Mouse (Mus musculus): Measurements from ENCODE around the gene Tmem89.

Gene Tmem89

GRCm38 (mm10) chr9:108914491-108914890, at the start of gene Tmem89:
Gene Tmem89 (plus strand): TSS chr9:108914619.
- in situ Hi-C loops (cut with MboI, MseI) = no loop called here

- in situ Hi-C loops (cut with MboI, MseI) = no loop called here
Measured at GRCm38 (mm10) chr9:108912308-108912707, 2.1 kb upstream of the Tmem89 start.

- in situ Hi-C loops (cut with MboI, MseI) = no loop called here
Measured at GRCm38 (mm10) chr9:108913161-108913560, 1.3 kb upstream of the Tmem89 start.

- in situ Hi-C loops (cut with MboI, MseI) = no loop called here
Measured at GRCm38 (mm10) chr9:108913621-108914020, 798 bp upstream of the Tmem89 start.

GRCm38 (mm10) chr9:108925897-108926296, 11.5 kb downstream of the Tmem89 start:
- in situ Hi-C loops (cut with MboI, MseI) = no loop called here

GRCm38 (mm10) chr9:108928424-108928823, 14.0 kb downstream of the Tmem89 start:
- in situ Hi-C loops (cut with MboI, MseI) = no loop called here

- in situ Hi-C loops (cut with MboI, MseI) = loop anchor here (10.0 kb wide), 1 partner anchor 1021 kb away; no protein-coding TSS in a partner anchor
Measured at GRCm38 (mm10) chr9:108935991-108936390, 21.6 kb downstream of the Tmem89 start.

GRCm38 (mm10) chr9:108936418-108937364, 22.3 kb downstream of the Tmem89 start, which contains the start of gene Uqcrc1:
Gene Uqcrc1 (plus strand): TSS chr9:108936633.
- in situ Hi-C loops (cut with MboI, MseI) = loop anchor here (10.0 kb wide), 1 partner anchor 1022 kb away; no protein-coding TSS in a partner anchor

- in situ Hi-C loops (cut with MboI, MseI) = no loop called here
Measured at GRCm38 (mm10) chr9:108945111-108945510, 30.7 kb downstream of the Tmem89 start.

GRCm38 (mm10) chr9:108945608-108946007, 31.2 kb downstream of the Tmem89 start:
- in situ Hi-C loops (cut with MboI, MseI) = no loop called here

- in situ Hi-C loops (cut with MboI, MseI) = no loop called here
Measured at GRCm38 (mm10) chr9:108949231-108949966, 35.0 kb downstream of the Tmem89 start.

- in situ Hi-C loops (cut with MboI, MseI) = loop anchor here (25.0 kb wide), 2 partner anchors 538 to 1137 kb away; no protein-coding TSS in a partner anchor
Measured at GRCm38 (mm10) chr9:108949967-108950728, 35.7 kb downstream of the Tmem89 start.

- in situ Hi-C loops (cut with MboI, MseI) = loop anchor here (25.0 kb wide), 2 partner anchors 541 to 1134 kb away; no protein-coding TSS in a partner anchor
Measured at GRCm38 (mm10) chr9:108953081-108953636, 38.7 kb downstream of the Tmem89 start, which contains the start of gene Col7a1. Gene Col7a1 (plus strand): TSS chr9:108953586.

- in situ Hi-C loops (cut with MboI, MseI) = loop anchor here (25.0 kb wide), 2 partner anchors 543 to 1132 kb away; no protein-coding TSS in a partner anchor
Measured at GRCm38 (mm10) chr9:108955241-108955640, 40.8 kb downstream of the Tmem89 start.

GRCm38 (mm10) chr9:108955846-108956245, 41.4 kb downstream of the Tmem89 start:
- in situ Hi-C loops (cut with MboI, MseI) = loop anchor here (25.0 kb wide), 2 partner anchors 544 to 1131 kb away; no protein-coding TSS in a partner anchor

GRCm38 (mm10) chr9:108963577-108963976, 49.2 kb downstream of the Tmem89 start:
- in situ Hi-C loops (cut with MboI, MseI) = loop anchor here (25.0 kb wide), 2 partner anchors 551 to 1124 kb away; no protein-coding TSS in a partner anchor

GRCm38 (mm10) chr9:108964338-108964737, 49.9 kb downstream of the Tmem89 start:
- in situ Hi-C loops (cut with MboI, MseI) = loop anchor here (25.0 kb wide), 2 partner anchors 552 to 1123 kb away; no protein-coding TSS in a partner anchor
